Mouse (Mus musculus) brain, embryonic 14.5 days (tissue): Measurements from ENCODE around the gene Higd1a. TPM values are rescaled to one million over a fixed set of nuclear protein-coding genes. Genes with fewer than 3 reads are reported as not detected.

Source experiments
- DNase-seq: peaks from one replicate; pipeline ENCODE4 v3.0.0-alpha.2; 2011; ENCODE audit warnings: low read depth
- CTCF ChIP-seq: fragments of 200-500 bp; IDR thresholded peaks from 2 replicates; pipeline ENCODE4 v1.5.1; 2012; ENCODE audit warnings: inconsistent platforms, mild to moderate bottlenecking, moderate library complexity, borderline replicate concordance; ENCODE audit not compliant: insufficient read depth, insufficient read length; ENCODE audit errors: extremely low read depth
- POLR2A ChIP-seq: fragments of 200-500 bp; IDR thresholded peaks from 2 replicates; pipeline ENCODE4 v1.6.1; 2012; ENCODE audit warnings: mild to moderate bottlenecking, inconsistent platforms, borderline replicate concordance; ENCODE audit not compliant: poor library complexity, insufficient read depth, insufficient read length, severe bottlenecking; ENCODE audit errors: extremely low read depth
- polyA plus RNA-seq: library from polyadenylated mRNA; depleted of rRNA; stranded (reverse); fragments of >200 nt; gene quantifications from 2 replicates; pipeline ENCODE4 v1.2.3, GENCODE M21; 2012

Higd1a gene
- polyA plus RNA-seq, 1 experiment = 43.8 TPM

DNA sequence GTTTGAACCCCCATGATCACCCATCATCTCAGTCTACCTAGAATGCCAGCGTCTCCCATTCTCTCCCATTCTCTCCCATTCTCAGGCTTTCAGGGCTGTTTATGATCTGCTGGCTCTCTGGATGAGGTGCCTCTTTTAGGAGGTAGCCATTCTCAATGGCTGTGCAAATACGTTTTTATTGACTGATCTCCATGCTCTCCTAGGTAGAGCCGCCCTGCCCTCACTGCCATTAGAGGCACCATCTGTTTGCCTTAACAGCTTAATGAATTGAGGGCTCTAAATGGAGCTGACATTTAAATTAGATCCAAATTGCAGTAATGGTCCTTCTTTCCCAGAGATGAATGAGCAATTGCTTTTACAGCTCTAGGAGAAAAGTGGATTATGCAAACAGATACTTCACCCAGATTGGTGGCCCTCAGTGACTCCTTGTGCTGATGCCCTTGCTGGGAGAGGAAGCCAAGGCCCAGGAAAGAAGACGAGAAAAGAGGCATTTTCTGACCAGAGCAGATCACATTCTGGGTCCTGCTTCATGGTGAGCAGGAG lies 11.9 kb upstream of the Higd1a start:
- DNase-seq = peak; percentile 65
- TF ChIP-seq CTCF (no peak), POLR2A (no peak)

DNA sequence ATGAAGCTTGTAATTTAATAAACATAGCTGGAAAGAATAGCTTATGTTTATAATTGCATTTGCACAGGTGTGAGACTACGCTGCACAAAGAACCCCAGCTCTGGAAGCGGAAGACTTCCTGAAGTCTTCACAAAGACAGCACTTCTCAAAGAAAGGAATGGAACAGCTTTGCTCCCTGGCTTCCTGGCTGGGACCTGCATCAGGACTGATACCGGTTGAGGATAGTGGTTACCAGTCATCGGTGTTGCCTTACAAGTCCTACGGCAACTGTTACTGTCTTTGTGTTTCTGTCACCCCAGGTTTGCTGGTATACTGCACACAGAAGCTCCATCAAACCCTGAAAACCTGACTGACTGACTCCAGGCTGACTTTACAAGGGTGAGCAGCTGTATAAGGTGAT lies 11.3 kb upstream of the Higd1a start:
- DNase-seq = no peak
- TF ChIP-seq CTCF (no peak), POLR2A (no peak)

DNA sequence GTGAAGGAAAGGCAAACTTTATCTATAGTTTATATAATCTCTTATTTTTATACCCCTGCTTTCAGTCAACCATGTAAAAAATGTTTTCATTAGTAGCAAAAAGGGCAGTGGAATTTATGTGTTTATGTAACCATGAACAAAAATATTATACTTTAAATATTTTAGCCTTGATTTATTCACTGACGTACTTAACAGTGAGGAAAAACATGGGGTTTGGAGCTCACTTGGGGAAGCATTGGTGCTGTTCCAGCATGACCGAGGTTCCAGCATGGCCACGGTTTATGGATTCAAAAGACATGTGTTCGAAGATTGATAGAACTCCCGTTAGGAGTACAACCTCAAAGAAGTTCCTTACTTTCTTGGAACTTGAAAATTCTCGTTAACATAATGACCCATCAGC lies 10.1 kb upstream of the Higd1a start:
- TF ChIP-seq CTCF (no peak), POLR2A (no peak)
- DNase-seq = no peak

DNA sequence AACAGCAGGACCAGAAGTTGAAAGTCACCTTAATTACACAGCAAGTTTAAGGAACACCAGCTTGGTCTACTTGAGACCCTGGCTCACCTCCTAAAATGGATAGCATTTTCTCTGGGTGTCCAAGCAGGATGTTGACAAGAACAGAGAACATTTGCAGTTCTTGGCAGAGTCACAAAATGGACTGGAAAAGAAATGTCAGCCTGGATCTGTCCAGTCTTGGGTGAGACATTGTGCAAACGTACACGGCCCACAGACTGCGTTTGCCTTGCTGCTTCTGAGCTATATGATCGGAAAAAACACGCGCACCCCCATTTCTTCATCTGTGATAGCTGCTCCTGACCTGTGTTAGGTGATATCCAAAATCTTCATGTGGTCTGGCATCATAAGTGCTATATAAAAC lies 9.5 kb upstream of the Higd1a start:
- no peak for DNase-seq
- TF ChIP-seq POLR2A = no peak
- TF ChIP-seq CTCF = no peak

DNA sequence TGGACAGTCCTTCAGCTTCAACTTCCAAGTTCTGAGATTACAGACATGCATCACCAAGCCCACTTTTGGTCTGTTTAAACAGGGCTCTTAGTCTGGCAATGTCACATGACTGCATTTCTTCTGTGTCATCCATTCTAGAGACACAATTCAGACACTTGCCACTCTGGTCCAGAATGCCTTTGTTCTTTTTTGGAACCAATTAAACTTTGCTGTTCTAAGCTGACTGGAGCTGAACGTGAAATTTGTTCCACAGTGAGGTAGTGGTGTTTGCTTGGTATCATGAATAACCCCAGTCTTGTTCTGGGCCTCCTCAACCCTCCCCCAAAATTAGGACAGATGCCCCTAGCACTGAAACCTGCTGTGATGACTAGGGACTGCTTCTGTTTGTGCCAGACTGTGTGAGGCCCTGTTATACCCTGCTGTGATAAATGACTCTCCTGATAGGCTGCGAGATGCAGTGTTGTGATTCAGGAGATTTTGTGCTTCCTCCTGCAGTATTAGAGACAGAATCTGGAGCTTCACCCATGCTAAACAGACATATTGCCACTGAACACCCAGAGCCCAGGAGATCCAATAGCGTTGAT lies 7.4 kb upstream of the Higd1a start:
- DNase-seq = peak; percentile 44
- TF ChIP-seq POLR2A (no peak), CTCF (no peak)

DNA sequence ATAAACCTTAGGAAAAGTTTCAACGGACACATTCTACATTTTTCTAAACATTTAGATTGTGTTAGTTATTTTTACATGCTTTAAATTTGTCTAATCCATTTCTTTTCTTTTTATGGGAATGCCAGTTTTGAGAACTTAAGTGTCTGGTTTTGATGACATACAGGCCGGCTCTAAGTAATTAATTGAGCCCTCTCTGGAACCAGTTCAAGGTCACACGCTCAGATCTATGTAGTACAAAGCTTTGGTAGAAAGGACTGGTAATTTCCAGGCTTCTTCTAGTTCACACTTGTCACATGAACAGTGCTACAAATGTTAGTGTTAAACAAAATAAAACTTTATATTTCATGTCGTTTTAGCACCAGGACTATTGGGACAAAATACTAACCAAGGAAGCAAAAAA lies 6.7 kb upstream of the Higd1a start:
- no peak for DNase-seq
- no peak for TF ChIP-seq CTCF
- no peak for TF ChIP-seq POLR2A

DNA sequence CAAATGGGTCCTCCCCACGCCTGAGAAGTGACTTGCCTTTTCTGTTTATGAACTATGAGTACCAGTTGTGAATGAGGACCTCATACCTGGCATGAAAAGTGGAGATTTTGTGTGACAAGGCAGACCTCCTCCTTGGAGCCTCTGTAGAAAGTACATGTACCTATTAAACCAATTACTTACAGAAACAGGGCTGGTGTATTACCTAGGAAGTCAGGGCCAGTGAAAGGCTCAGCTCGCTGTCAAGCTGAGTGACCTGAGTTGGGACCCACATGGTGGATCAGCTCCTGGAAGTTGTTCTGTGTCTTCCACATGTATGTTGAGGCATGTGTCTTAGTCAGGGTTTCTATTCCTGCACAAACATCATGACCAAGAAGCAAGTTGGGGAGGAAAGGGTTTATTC lies 2.8 kb upstream of the Higd1a start:
- DNase-seq = no peak
- TF ChIP-seq CTCF (no peak), POLR2A (no peak)

DNA sequence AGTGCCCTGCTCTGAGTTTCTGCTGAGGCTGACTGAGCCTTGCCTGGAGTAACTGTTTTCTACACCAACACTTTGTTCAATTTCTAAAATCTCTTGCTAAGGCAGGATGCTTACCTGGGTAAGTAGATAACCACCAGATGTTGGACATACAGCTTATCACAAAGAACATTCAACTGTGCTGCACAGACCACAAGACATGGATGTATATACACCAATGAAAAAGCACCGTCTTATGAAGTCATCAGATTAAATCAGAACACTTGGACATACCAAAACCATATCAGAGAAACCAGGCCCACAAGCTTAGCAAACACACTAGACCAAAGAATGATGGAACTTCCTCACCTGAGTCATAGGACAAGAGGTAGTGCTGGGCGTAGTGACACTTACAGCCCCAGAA lies 1.2 kb upstream of the Higd1a start:
- no peak for DNase-seq
- TF ChIP-seq CTCF = no peak
- TF ChIP-seq POLR2A = no peak

DNA sequence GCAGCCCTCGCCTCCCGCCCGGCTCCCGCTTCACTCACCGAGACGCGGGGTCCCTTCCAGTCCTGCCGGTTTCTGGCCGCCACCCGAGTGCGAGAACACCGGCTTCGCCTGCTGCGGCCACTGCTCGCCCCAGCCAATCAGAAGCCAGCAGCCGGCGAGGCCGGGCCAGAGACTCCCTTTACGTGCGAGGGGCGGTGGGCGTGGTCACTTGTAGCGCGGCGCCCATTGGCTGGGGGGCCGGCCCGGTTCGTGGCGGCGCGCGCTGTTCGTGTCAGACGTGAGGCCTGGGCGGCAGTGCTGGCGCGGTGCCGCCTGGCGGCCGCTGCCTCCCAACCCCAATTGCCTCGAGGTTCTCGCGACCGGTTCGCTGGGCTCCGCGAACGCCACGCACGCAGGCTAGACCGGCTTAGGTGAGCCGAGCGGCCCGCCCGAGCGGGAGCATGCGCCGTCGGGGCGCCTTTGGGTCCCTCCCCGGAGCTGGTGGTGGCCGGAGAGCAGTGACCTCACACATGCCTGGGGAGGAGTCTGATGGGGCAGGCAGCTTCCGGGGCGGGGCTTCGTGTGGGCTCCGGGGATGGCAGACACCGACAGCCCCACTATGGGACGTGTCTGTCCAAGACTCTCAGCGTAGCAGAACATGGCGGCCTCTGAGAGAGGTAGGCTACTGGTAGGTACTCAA lies 549 bp downstream of the Higd1a start:
- peak; percentile 99 for DNase-seq
- peak; percentile 63 for TF ChIP-seq POLR2A
- peak; percentile 34; the same call in 1 of the 2 replicates for TF ChIP-seq CTCF

DNA sequence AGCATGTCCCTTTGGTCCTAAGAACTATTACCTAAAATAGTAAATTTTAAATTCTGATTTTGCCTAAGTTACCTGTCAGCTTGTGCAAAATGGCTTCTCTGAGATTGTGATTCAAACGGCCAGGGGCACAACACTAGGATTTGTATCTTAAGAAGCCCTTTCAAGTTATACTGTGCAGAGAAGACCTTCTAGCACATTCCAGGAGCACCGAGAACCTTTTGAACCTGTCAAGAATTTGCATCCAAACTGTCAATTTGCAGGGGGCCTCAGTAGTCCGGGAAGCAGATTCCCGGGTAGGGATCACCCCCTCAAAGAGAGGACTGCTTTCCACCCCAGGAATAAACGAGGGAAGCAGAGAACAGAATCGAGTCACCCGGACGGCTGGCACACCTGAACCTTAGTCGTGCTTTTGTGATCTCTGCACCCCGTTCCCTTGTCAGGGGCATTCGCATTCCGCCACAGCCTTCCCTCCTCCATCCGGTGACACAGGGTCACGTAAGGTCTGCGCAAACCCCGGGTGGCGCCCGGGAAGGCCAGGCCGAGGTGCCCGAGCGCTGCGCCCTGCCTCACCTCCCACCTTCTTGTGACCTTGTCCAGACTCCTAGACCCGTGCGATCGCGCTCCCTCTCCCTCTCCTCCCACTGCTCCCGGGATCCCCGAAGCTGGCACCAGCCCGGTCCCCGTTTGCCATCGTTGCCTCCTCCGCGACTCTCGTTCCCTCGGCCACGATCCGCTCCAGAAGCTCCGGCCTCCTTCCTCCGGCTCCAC lies 1.3 kb downstream of the Higd1a start:
- peak; percentile 30 for DNase-seq
- TF ChIP-seq CTCF (no peak), POLR2A (no peak)

DNA sequence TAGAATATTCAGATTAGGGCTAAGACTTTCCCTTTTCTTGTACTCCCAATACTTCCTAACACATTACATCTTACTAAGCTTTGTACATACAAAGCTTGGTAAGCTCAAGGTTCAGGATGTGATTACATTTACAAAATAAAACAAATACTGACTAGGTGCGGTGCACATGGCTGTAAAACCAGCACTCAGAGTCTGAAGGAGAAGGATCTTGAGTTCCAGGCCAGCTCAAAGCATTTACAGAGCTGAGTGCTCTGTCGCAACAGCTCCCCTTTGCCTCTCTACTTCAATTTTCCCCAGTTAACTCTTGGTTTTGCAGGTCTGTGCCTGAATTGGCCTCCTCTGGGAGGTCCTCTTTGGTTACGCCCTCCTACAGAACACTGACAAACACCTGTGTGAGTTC lies 3.9 kb downstream of the Higd1a start:
- no peak for DNase-seq

DNA sequence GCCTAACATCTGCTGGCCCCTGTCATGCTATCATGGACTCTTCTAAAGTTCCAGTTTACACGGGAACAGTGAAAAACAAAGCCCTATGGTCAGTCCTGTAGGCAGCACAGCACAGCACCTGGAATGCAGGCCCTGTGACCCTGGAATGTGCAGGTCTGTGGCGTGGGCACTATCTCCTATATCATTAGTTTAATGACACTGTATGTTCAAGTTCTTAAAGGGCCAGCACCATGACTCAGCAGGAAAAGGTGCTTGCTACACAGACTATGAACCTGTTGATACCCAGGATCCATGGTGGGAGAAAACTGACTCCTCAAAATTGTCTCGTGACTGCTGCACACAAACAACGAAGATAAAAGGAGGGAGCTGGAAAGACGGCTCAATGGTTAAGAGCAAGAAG lies 10.3 kb downstream of the Higd1a start:
- TF ChIP-seq CTCF = no peak
- TF ChIP-seq POLR2A = no peak

More for the DNA sequence above, 3.9 kb downstream of the Higd1a start:
- TF ChIP-seq POLR2A = no peak
- no peak for TF ChIP-seq CTCF

DNA sequence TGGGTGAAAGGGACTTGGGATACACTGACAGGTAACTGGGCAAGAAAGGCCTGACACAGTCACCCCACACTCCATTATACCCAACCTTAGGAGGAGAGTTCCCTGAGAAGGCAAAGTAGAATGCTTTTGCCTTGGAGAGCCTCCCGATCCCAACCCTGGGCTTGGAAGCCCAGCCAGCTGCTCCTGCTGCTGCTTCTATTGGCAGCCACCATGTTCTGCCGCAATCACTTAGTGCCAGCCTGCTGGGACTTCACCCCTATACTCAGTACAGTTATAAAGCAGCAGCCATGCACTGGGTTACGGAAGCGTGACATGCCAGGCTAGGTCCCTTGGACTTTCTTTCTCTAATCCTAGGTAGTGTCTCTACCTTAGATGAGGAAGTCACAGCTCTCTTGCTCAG lies 11.0 kb downstream of the Higd1a start:
- TF ChIP-seq POLR2A (no peak), CTCF (no peak)
- DNase-seq = no peak

More for the DNA sequence above, 10.3 kb downstream of the Higd1a start:
- DNase-seq = no peak
